Mouse (Mus musculus) megakaryocyte, embryonic 14.5 days (primary cell): ENCODE measurements around the gene Ccdc157. TPM values are rescaled to one million over a fixed set of nuclear protein-coding genes. Genes with fewer than 3 reads are reported as not detected.
"Not testable (repeated sequence)": the region's sequence is repeated elsewhere in the genome, so short reads cannot be mapped to it uniquely, and the experiment has no call there.

Source experiments
- H3K27me3 ChIP-seq: replicated peaks from 2 replicates; pipeline ENCODE3; 2012; ENCODE audit warnings: inconsistent platforms
- H3K36me3 ChIP-seq: replicated peaks from 2 replicates; pipeline ENCODE3; 2012; ENCODE audit warnings: low read length, inconsistent platforms, mixed read lengths
- H3K4me1 ChIP-seq: 2 replicates; pipeline ENCODE4 v1.6.1; 2012; ENCODE audit warnings: inconsistent platforms
- H3K4me3 ChIP-seq: replicated peaks from 2 replicates; pipeline ENCODE3; 2012; ENCODE audit warnings: moderate library complexity, mild to moderate bottlenecking, inconsistent platforms
- H3K9me3 ChIP-seq: 2 replicates; pipeline ENCODE4 v1.6.1; 2012; ENCODE audit warnings: inconsistent platforms
- FLI1 ChIP-seq: IDR thresholded peaks from 2 replicates; pipeline ENCODE4 v1.6.1; 2012; ENCODE audit warnings: low read length, inconsistent platforms, mixed read lengths
- GATA1 ChIP-seq: IDR thresholded peaks from 3 replicates; pipeline ENCODE4 v1.6.1; 2012; ENCODE audit warnings: mixed read lengths, low read length, inconsistent platforms, borderline replicate concordance
- polyA plus RNA-seq: library from polyadenylated mRNA; stranded (reverse); fragments of >175 nt; gene quantifications from 2 replicates; pipeline ENCODE4 v1.2.3, GENCODE M21; 2012; ENCODE audit warnings: low replicate concordance; ENCODE audit not compliant: insufficient read depth

Ccdc157 gene
- polyA plus RNA-seq, 1 experiment, result 0.56 TPM

- Histone ChIP-seq H3K36me3 (peaks cover 13% of the 10 kb centered on the region), H3K9me3 (peaks cover 4% of the 10 kb centered on the region), H3K4me1 (peaks cover 88% of the 10 kb centered on the region), H3K27me3 (no peaks in the 10 kb centered on the region), H3K4me3 (peak overlapping the region; percentile 96)
- 0 out of 2 replicates have a peak, but pooled peaks have one; percentile 29 for TF ChIP-seq FLI1
- TF ChIP-seq GATA1, result peak; percentile 86; the same call in 2 of the 3 replicates
These were observed 40.5 kb downstream of the Ccdc157 start for GRCm38 (mm10) chr11:4119635-4120034.

GRCm38 (mm10) chr11:4118081-4118921 is 41.8 kb downstream of the Ccdc157 start:
- H3K4me3 ChIP-seq, result peak overlapping the region; percentile 96
- TF ChIP-seq GATA1, result no peak
- TF ChIP-seq FLI1, result no peak
- no peaks in the 10 kb centered on the region for H3K9me3 ChIP-seq
- peaks cover 22% of the 10 kb centered on the region for H3K36me3 ChIP-seq
- no peaks in the 10 kb centered on the region for H3K27me3 ChIP-seq
- peaks cover 86% of the 10 kb centered on the region for H3K4me1 ChIP-seq

GRCm38 (mm10) chr11:4117372-4118071 is 42.6 kb downstream of the Ccdc157 start:
- TF ChIP-seq GATA1, result no peak
- TF ChIP-seq FLI1, result no peak
- Histone ChIP-seq H3K4me3 (peak overlapping the region; percentile 96), H3K27me3 (no peaks in the 10 kb centered on the region), H3K9me3 (no peaks in the 10 kb centered on the region), H3K36me3 (peaks cover 30% of the 10 kb centered on the region), H3K4me1 (peaks cover 84% of the 10 kb centered on the region)

GRCm38 (mm10) chr11:4116458-4117141 is 43.5 kb downstream of the Ccdc157 start:
- no peak for TF ChIP-seq FLI1
- no peak for TF ChIP-seq GATA1
- peaks cover 74% of the 10 kb centered on the region for H3K4me1 ChIP-seq
- peaks cover 39% of the 10 kb centered on the region for H3K36me3 ChIP-seq
- peak overlapping the region; percentile 96 for H3K4me3 ChIP-seq
- no peaks in the 10 kb centered on the region for H3K27me3 ChIP-seq
- no peaks in the 10 kb centered on the region for H3K9me3 ChIP-seq

- Histone ChIP-seq H3K36me3 (peaks cover 51% of the 10 kb centered on the region), H3K4me3 (no peak overlapping the region), H3K9me3 (no peaks in the 10 kb centered on the region), H3K4me1 (peaks cover 63% of the 10 kb centered on the region), H3K27me3 (no peaks in the 10 kb centered on the region)
- TF ChIP-seq FLI1, result no peak
- TF ChIP-seq GATA1, result no peak
These were observed 44.7 kb downstream of the Ccdc157 start for GRCm38 (mm10) chr11:4115407-4115806.

GRCm38 (mm10) chr11:4114541-4114940 is 45.6 kb downstream of the Ccdc157 start:
- not testable (repeated sequence) for H3K27me3 ChIP-seq, H3K4me3 ChIP-seq, H3K9me3 ChIP-seq
- peaks cover 58% of the 10 kb centered on the region for H3K36me3 ChIP-seq
- peaks cover 54% of the 10 kb centered on the region for H3K4me1 ChIP-seq

- no peaks in the 10 kb centered on the region for H3K27me3 ChIP-seq
- peaks cover 48% of the 10 kb centered on the region for H3K4me1 ChIP-seq
- H3K36me3 ChIP-seq, result peaks cover 64% of the 10 kb centered on the region
- H3K9me3 ChIP-seq, result no peaks in the 10 kb centered on the region
- TF ChIP-seq GATA1, result no peak
- no peak for TF ChIP-seq FLI1
- H3K4me3 ChIP-seq, result no peak overlapping the region
These were observed 46.1 kb downstream of the Ccdc157 start for GRCm38 (mm10) chr11:4113970-4114369.

GRCm38 (mm10) chr11:4113496-4113895 is 46.6 kb downstream of the Ccdc157 start:
- H3K27me3 ChIP-seq, result no peaks in the 10 kb centered on the region
- no peak overlapping the region for H3K4me3 ChIP-seq
- no peak for TF ChIP-seq FLI1
- no peak for TF ChIP-seq GATA1
- no peaks in the 10 kb centered on the region for H3K9me3 ChIP-seq
- peaks cover 68% of the 10 kb centered on the region for H3K36me3 ChIP-seq
- peaks cover 45% of the 10 kb centered on the region for H3K4me1 ChIP-seq

- no peaks in the 10 kb centered on the region for H3K27me3 ChIP-seq
- no peaks in the 10 kb centered on the region for H3K9me3 ChIP-seq
- peaks cover 74% of the 10 kb centered on the region for H3K36me3 ChIP-seq
- no peak overlapping the region for H3K4me3 ChIP-seq
- H3K4me1 ChIP-seq, result peaks cover 41% of the 10 kb centered on the region
- TF ChIP-seq GATA1 (no peak), FLI1 (no peak)
These were observed 47.2 kb downstream of the Ccdc157 start for GRCm38 (mm10) chr11:4112861-4113260.
